Mouse (Mus musculus) G1E-ER4 (cell line): ENCODE measurements around the gene Nudt9. TPM values are rescaled to one million over a fixed set of nuclear protein-coding genes. Genes with fewer than 3 reads are reported as not detected.

Source experiments
- GATA1 ChIP-seq: IDR thresholded peaks from one replicate; pipeline ENCODE4 v1.8.0; 2012; ENCODE audit warnings: low read length, inconsistent platforms
- polyA plus RNA-seq: library from polyadenylated mRNA; stranded (reverse); fragments of >175 nt; gene quantifications from 2 replicates; pipeline ENCODE4 v1.2.3, GENCODE M21; 2012

The Nudt9 gene
- 180 and 216 TPM in 2 replicates for polyA plus RNA-seq

DNA sequence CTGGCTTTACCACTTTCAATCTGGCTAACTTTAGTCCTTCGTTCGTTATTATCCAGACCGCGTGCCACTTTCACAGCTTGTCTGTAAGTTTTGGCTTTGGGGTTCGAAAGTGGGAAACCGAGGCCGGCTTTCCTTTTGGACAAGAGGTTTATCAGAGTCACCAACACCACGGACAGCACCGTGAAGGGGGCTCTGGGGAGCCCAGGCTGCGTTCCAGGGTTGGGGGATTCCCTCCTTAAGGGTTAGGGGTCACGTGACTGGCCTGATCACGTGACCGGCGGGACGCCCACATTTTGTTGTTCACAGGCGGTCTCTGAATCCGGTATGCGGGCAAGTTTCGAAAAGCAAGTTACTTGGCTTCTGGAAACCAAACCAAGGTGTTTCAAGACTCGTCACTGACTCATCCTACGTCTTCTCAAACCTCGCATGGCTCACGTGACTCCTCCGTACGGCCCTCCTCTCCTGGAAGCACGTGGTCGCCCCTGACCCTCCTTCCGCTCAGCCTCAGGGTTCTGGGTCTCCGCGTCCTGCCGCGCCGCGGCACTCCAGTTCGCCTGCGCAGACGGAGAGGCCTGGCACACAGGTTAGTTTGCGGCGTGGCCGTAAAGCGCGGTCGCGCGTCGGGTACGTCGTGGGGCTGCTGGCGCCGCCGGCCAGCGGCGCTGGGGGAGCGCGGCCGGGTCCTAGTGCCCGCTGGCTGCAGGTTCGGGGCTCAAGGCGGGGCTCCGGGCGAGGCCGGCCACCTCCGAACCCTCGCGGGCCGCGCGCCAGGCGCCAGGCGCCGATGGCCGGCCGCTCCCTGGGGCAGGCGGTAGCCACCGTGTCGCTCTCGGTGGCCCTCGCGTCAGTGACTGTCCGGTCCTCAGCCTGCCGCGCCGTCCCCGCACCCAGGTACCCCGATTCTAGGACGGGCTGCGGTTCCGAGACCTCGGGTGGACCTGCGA, at the start of gene Nudt9:
Gene Nudt9, plus strand, starts transcription at position 51 of the 944 bp plus-strand sequence.
- no peak for TF ChIP-seq GATA1

DNA sequence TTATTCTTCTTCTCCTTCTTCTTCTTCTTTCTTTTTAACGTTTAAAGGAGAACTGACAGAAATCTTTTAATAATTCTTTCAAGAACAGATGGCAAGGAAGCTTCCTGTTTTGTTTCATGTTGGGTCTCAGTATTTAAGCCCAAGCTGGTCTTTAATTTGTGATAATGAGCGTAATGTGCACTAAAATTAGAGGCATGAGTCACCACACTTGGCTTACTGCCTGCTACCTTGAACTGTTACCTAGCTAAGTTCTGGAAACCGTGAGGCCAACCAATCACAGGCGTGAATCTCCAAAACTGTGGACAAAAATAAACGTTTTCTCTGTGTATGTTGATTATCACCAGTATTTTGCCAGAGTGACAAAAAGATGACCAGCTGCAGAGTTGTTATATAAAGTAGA, 47.4 kb upstream of the Nudt9 start:
- no peak for TF ChIP-seq GATA1

DNA sequence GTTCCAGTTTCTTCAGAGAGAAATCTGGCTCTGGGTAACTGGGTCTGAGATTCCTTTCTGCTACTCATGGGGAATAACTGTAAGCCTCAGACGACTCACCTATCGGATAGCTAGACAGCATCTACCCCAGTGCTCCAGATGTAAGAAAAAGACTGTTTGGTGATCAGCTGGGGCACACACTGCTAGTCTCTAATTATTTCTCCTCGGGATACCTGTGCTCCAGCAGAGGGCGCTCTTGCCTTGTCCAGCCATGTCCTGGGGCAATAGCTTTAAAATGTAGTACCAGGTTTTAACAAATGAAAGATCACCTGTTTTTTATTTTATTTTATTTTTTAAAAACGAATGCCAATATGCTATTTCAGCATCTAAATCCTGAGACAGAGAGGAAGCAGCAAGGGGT, 46.4 kb upstream of the Nudt9 start:
- no peak for TF ChIP-seq GATA1

DNA sequence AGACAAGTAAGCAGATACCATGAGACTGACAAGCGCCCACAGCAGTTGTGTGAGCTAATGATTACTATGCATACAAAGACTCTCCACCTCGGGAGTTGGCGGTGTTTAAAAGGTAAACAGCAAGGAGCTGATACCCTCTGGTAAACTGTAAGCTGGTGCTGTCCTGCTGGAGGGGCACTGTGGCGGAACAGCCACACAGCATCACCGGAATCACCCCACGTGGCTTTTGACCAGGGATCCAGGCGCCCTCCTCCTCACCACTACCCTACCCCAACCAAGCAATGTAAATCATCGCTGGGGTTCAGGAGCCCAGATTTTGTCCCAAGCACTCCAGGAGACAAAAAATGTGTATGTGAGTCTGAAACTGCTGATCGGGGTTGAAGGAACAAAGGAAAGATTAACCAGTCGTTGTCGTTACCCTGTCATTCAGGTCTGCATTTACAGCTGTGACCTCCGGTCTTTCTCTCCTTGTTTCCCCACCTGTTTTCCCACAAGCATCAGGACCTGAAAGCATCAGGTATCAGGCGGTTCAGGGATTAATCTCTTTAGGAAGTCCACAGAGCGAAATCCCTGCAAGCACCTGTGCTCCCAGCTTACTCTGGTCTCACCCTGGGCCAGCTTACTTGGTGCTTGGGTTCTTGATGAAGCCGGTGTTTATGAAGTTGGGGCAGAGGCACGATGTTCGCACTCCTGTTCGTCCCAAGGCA, 43.4 kb upstream of the Nudt9 start:
- no peak for TF ChIP-seq GATA1

- TF ChIP-seq GATA1, result no peak
Observed at GRCm38 (mm10) chr5:104003256-104003931, 42.7 kb upstream of the Nudt9 start.

GRCm38 (mm10) chr5:104003955-104004354, 42.2 kb upstream of the Nudt9 start:
- TF ChIP-seq GATA1, result no peak

DNA sequence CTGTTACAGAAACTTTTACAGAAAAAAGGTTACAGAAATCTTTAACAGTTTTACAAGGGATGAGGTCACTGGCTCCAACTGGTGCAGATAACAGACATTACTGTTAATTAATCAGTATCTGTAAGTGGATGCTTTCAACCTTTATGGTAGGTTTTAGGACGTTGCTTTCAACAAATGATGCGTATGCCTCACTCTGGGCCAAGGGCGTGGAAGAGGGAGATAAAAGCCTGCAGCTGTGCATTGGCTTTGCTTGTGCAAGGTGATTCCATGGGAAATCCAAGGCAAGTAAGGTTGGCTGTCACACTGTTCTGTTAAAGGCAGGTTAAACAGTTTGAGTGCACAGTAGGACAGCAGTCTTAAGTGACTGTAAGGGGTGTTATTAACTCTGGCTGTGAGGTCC, 39.3 kb upstream of the Nudt9 start:
- TF ChIP-seq GATA1, result no peak

- no peak for TF ChIP-seq GATA1
Observed at GRCm38 (mm10) chr5:104007801-104008200, 38.3 kb upstream of the Nudt9 start.

DNA sequence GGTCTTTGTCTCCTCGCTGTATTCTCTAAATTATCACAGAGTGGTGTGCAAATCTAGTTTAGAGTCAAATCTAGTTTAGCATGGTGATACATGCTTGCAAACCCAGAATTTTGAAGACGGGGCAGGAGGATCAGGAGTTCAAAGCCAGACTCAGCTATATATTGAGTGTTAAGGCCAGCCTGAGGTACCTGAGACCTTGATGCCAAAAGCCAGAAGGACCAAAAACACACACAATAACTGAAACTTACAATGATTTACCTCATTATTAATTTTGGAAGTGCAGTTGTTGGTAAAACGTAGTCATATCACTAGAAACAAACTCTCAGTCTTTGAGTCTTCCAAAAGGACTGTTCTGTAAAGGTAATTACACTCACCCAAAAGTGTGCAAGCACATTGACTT, 36.7 kb upstream of the Nudt9 start:
- TF ChIP-seq GATA1, result no peak

- no peak for TF ChIP-seq GATA1
Observed at GRCm38 (mm10) chr5:104010261-104010660, 35.8 kb upstream of the Nudt9 start.

- no peak for TF ChIP-seq GATA1
Observed at GRCm38 (mm10) chr5:104011419-104011818, 34.7 kb upstream of the Nudt9 start.

DNA sequence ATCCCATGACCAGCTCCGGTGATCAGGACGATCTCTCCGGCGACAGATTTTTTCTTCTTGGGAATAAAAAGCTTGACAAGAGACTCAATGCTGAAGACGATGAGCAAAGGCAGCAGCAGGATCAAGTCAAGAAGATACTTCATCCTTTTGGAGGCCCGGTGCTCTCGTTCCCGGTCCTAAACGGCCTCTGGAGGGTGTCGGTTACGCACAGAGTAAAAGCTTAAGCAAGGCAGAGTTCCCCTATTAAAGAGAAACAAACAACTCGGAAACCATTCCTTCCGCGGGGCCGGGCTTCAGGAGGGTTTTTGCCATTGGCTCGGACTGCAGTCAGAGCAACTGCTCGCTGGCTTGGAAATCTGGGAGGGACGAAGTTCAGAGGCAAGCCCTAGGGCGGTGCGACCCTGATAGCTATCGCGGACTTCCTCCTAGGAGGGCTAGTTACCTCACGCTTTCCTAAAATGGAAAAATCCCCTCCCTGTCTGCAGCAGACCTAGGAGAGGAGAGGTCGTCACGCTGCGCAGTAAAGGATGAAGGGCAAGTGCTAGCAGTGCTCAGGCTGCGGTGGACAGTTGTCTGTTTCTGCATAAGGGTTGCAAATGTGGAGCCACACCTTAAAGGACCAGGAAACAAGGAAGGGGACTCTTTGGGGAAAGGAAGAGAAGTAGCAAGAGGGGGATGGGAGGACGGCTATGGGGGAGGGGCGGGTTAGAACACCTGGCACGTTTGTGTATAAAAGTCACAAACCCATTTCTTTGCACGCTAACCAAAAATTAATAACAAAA, 24.3 kb upstream of the Nudt9 start, which contains the start of gene Hsd17b11:
Gene Hsd17b11, minus strand, starts transcription at position 323 of the 782 bp plus-strand sequence.
- no peak for TF ChIP-seq GATA1

DNA sequence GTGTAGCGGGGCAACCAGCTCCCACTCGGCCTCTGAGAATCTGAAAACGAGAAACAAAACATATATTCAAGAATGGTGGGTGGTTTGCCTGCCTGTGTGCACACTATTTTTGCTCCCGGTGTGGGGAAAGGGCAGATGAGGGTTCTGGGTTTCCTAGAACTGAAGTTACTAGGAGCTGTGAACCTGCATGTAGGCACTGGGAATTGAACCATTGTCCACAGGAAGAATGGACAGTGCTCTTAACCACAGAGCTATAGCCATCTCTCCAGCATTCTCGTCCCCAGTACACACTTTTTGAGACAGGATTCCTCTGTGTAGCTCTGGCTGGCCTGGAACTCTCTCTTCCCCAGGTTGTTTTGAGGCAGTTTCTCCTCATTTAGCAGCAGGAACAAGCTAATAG, 23.5 kb upstream of the Nudt9 start:
- no peak for TF ChIP-seq GATA1

GRCm38 (mm10) chr5:104023289-104024020, 22.7 kb upstream of the Nudt9 start:
- TF ChIP-seq GATA1, result no peak
